Mouse (Mus musculus) erythroblast, embryonic 14.5 days (primary cell): ENCODE results near the gene Tmem169.

ENCODE experiments used
- GATA1 ChIP-seq: IDR thresholded peaks from 2 replicates; pipeline ENCODE4 v1.6.1; 2012; ENCODE audit warnings: low read length, inconsistent platforms, mixed read lengths
- TAL1 ChIP-seq: IDR thresholded peaks from 3 replicates; pipeline ENCODE4 v1.6.1; 2012; ENCODE audit warnings: low read length, inconsistent platforms, mixed read lengths

DNA sequence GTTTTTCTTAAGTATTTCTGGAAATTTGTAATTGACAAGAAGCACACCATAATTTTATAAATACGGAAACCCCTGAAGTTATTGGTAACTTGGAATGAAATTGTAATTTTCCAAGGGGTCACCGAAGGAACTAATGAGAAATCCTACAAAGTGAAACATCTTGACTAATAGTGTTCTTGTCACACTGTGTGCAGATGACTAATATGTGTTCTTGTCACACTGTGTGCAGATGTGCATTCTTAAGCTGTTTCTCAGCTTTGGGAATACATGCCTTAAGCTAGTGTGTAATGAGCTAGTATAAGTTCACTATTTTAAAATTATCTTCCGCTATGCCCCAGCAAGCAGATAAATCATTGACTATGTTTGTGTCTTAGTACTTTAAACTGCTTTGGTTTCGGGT is 39.1 kb downstream of the Tmem169 start:
- TF ChIP-seq TAL1: no peak
- no peak for TF ChIP-seq GATA1
